Mouse (Mus musculus) Patski (cell line): ENCODE measurements at regions not wholly inside any gene's neighbourhood (a gene's known extent, or its start where the extent isn't known, plus 50 kb on each side); places are given as distances from the start of the nearest gene placed in this dataset.
"Not testable (repeated sequence)": the region's sequence is repeated elsewhere in the genome, so short reads cannot be mapped to it uniquely, and the experiment has no call there.

ENCODE experiments used
- ATAC-seq: fragments of 100-300 bp; one replicate; pipeline ENCODE4 v1.8.0; 2021
- CTCF ChIA-PET: fragments of 350-600 bp; sonication (Branson Sonifier 250); formaldehyde crosslinking; loops from one replicate; lab custom pipeline; 2022; ENCODE audit warnings: inconsistent platforms; lab: Charles Lee
- POLR2A ChIA-PET: fragments of 350-600 bp; sonication (Branson Sonifier 250); formaldehyde crosslinking; loops from one replicate; lab custom pipeline; 2022; ENCODE audit warnings: antibody characterized with exemption, inconsistent platforms; lab: Charles Lee
- DNase-seq: peaks from one replicate; pipeline ENCODE4 v3.0.0-alpha.2; 2011; ENCODE audit warnings: low read depth, low spot score
- H3K27me3 ChIP-seq: fragments of 371-371 bp; one replicate; pipeline ENCODE4 v1.5.1; 2021
- CTCF ChIP-seq: fragments of 100-300 bp; IDR thresholded peaks from one replicate; pipeline ENCODE4 v1.5.1; 2021
- in situ Hi-C: fragments of 300-500 bp; cut with MboI; formaldehyde crosslinking; loops from 3 replicates; pipeline ENCODE4 v1.11.1; 2018; ENCODE audit warnings: low pct_unique_long_range_greater_than_20kb, mixed read lengths

GRCm38 (mm10) chr3:16751764-16752485 is 745.7 kb upstream of the Gm5150 start:
- H3K27me3 ChIP-seq: no peaks in the 10 kb centered on the region
- TF ChIP-seq CTCF: no peak
- CTCF ChIA-PET: no interaction called here
- DNase-seq (no peak), ATAC-seq (no peak)
- in situ Hi-C loops: no loop called here
- POLR2A ChIA-PET: interaction anchor here (0.6 kb wide), 1 partner anchor 1103 kb away, joined by 5 read pairs; no protein-coding TSS in a partner anchor

GRCm38 (mm10) chr3:16733936-16734330 is 727.7 kb upstream of the Gm5150 start:
- ChIA-PET POLR2A (no interaction called here), CTCF (no interaction called here)
- no peak for ATAC-seq
- no peak for DNase-seq
- no peak for TF ChIP-seq CTCF
- H3K27me3 ChIP-seq: no peaks in the 10 kb centered on the region
- in situ Hi-C loops: no loop called here

GRCm38 (mm10) chr3:16733295-16733935 is 727.2 kb upstream of the Gm5150 start:
- ATAC-seq (no peak), DNase-seq (no peak)
- ChIA-PET CTCF (no interaction called here), POLR2A (no interaction called here)
- in situ Hi-C loops: no loop called here
- no peak for TF ChIP-seq CTCF
- H3K27me3 ChIP-seq: no peaks in the 10 kb centered on the region

DNA sequence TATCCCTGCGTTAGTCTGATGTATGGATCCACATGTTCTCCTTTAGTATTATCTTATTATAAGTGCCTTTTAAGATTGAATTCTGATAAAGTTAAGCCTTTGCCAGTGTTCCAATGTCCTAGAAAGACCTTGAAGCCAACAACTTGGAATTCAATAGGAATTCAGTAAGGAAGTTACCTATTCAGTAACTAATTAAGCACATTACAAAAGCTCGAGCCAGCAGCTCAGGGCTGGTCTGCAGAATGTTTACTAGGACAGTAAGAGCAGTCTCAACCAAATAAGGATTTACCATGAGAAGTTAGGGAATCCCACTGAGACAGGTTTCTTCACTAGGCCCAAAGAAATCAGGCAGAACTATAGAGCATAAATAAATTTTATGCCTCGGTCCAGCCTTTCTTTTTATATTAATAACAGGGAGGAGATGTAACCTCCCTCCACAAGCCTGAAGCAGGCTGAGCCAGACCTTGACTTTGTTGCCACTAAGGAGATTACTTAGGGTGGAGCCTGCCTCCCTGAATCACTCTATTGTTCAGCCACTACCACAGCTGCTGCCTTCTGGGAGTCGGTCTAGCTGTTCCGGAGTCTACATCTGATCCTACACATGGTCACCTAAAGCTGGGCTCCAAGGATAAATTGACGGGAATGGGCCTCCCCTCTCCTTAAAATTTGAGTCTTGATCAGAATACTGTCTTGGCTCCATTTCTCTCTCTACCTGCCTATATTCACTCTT is 718.3 kb upstream of the Gm5150 start:
- DNase-seq, ATAC-seq, in situ Hi-C loops, CTCF ChIA-PET, H3K27me3 ChIP-seq, POLR2A ChIA-PET: not testable (repeated sequence)

GRCm38 (mm10) chr3:16723631-16724030 is 717.4 kb upstream of the Gm5150 start:
- in situ Hi-C loops: no loop called here
- POLR2A ChIA-PET: no interaction called here
- CTCF ChIA-PET: no interaction called here
- TF ChIP-seq CTCF: no peak
- no peaks in the 10 kb centered on the region for H3K27me3 ChIP-seq
- ATAC-seq (no peak), DNase-seq (no peak)

GRCm38 (mm10) chr3:16690955-16691354 is 684.7 kb upstream of the Gm5150 start:
- CTCF ChIA-PET: no interaction called here
- DNase-seq (no peak), ATAC-seq (no peak)
- no peak for TF ChIP-seq CTCF
- no peaks in the 10 kb centered on the region for H3K27me3 ChIP-seq
- in situ Hi-C loops: no loop called here
- POLR2A ChIA-PET: no interaction called here

- CTCF ChIA-PET: interaction anchor here (1.3 kb wide), 1 partner anchor 12 kb away, joined by 3 read pairs; no protein-coding TSS in a partner anchor
- POLR2A ChIA-PET: no interaction called here
- DNase-seq: no peak
Observed at GRCm38 (mm10) chr3:16688973-16689372, 682.7 kb upstream of the Gm5150 start.

GRCm38 (mm10) chr3:16657566-16657965 is 651.3 kb upstream of the Gm5150 start:
- ATAC-seq (no peak), DNase-seq (no peak)
- H3K27me3 ChIP-seq: peaks cover 3% of the 10 kb centered on the region
- CTCF ChIA-PET: no interaction called here
- in situ Hi-C loops: no loop called here
- no peak for TF ChIP-seq CTCF
- POLR2A ChIA-PET: no interaction called here

More at GRCm38 (mm10) chr3:16688973-16689372, 682.7 kb upstream of the Gm5150 start:
- no peak for TF ChIP-seq CTCF
- H3K27me3 ChIP-seq: no peaks in the 10 kb centered on the region
- in situ Hi-C loops: no loop called here
- no peak for ATAC-seq
